Mouse (Mus musculus) heart, postnatal 14 days (tissue): ENCODE results near the gene Sufu. TPM values are rescaled to one million over a fixed set of nuclear protein-coding genes. Genes with fewer than 3 reads are reported as not detected.

Experiments
- DNase-seq, 2 experiments: peaks; one replicate each; pipeline ENCODE4 v3.0.0; 2021 to 2022
- intact Hi-C: fragments of 180-260 bp; cut with DNase I; formaldehyde crosslinking; loops from one replicate; pipeline ENCODE4 v1.15.1; 2025
- total RNA-seq, 2 experiments: library from RNA; stranded (reverse); gene quantifications; 2 replicates each; pipeline ENCODE4 v1.2.3; 2021

Sufu gene
- total RNA-seq, 2 experiments from 2014 or later: 15.1 to 15.3 TPM

- intact Hi-C loops: loop anchor here (10.0 kb wide), 1 partner anchor 353 kb away; no protein-coding TSS in a partner anchor
- no peak for DNase-seq
Measured at GRCm38 (mm10) chr19:46382275-46382674, 14.4 kb upstream of the Sufu start.

GRCm38 (mm10) chr19:46389872-46390271, 6.8 kb upstream of the Sufu start:
- intact Hi-C loops: loop anchor here (10.0 kb wide), 1 partner anchor 345 kb away; no protein-coding TSS in a partner anchor
- DNase-seq: peak in 1 of 2 experiments; percentile 34

- DNase-seq: peak in 1 of 2 experiments; percentile 41
- intact Hi-C loops: no loop called here
Measured at GRCm38 (mm10) chr19:46392018-46392417, 4.7 kb upstream of the Sufu start.

GRCm38 (mm10) chr19:46394712-46395108, 2.0 kb upstream of the Sufu start:
- intact Hi-C loops: loop anchor here (5.0 kb wide), 2 partner anchors 108 to 128 kb away; partner anchors contain the start of gene Trim8
- DNase-seq: no peak

GRCm38 (mm10) chr19:46395109-46396009, 1.3 kb upstream of the Sufu start, which contains the start of gene Actr1a:
Actr1a (minus strand) TSS chr19:46395748.
- DNase-seq: peak; percentile 97
- intact Hi-C loops: loop anchor here (5.0 kb wide), 2 partner anchors 107 to 127 kb away; partner anchors contain the start of gene Trim8

- intact Hi-C loops: loop anchor here (5.0 kb wide), 2 partner anchors 106 to 126 kb away; partner anchors contain the start of gene Trim8
- DNase-seq: no peak
Measured at GRCm38 (mm10) chr19:46396109-46396508, 587 bp upstream of the Sufu start.

GRCm38 (mm10) chr19:46397436-46398001, 823 bp downstream of the Sufu start:
- no peak for DNase-seq
- intact Hi-C loops: loop anchor here (1.0 to 5.0 kb wide), 3 partner anchors 47 to 125 kb away; partner anchors contain the start of gene Trim8

GRCm38 (mm10) chr19:46398401-46398800, 1.7 kb downstream of the Sufu start:
- no peak for DNase-seq
- intact Hi-C loops: loop anchor here (5.0 kb wide), 2 partner anchors 104 to 124 kb away; partner anchors contain the start of gene Trim8

- DNase-seq: no peak
- intact Hi-C loops: loop anchor here (5.0 kb wide), 2 partner anchors 103 to 123 kb away; partner anchors contain the start of gene Trim8
Measured at GRCm38 (mm10) chr19:46399372-46399771, 2.7 kb downstream of the Sufu start.

- intact Hi-C loops: loop anchor here (5.0 kb wide), 2 partner anchors 102 to 122 kb away; partner anchors contain the start of gene Trim8
- no peak for DNase-seq
Measured at GRCm38 (mm10) chr19:46399886-46400285, 3.2 kb downstream of the Sufu start.

GRCm38 (mm10) chr19:46400558-46400957, 3.9 kb downstream of the Sufu start:
- no peak for DNase-seq
- intact Hi-C loops: no loop called here

- intact Hi-C loops: no loop called here
- no peak for DNase-seq
Measured at GRCm38 (mm10) chr19:46404030-46404429, 7.3 kb downstream of the Sufu start.

- no peak for DNase-seq
Measured at GRCm38 (mm10) chr19:46406592-46407386, 10.1 kb downstream of the Sufu start.

GRCm38 (mm10) chr19:46409506-46409905, 12.8 kb downstream of the Sufu start:
- intact Hi-C loops: no loop called here
- no peak for DNase-seq

More at GRCm38 (mm10) chr19:46406592-46407386, 10.1 kb downstream of the Sufu start:
- intact Hi-C loops: no loop called here

- intact Hi-C loops: no loop called here
- DNase-seq: peak in 1 of 2 experiments; percentile 23
Measured at GRCm38 (mm10) chr19:46412056-46412805, 15.5 kb downstream of the Sufu start.

GRCm38 (mm10) chr19:46413969-46414368, 17.3 kb downstream of the Sufu start:
- no peak for DNase-seq
- intact Hi-C loops: no loop called here

- no peak for DNase-seq
- intact Hi-C loops: no loop called here
Measured at GRCm38 (mm10) chr19:46414486-46414885, 17.8 kb downstream of the Sufu start.

GRCm38 (mm10) chr19:46416276-46416675, 19.6 kb downstream of the Sufu start:
- DNase-seq: peak; percentile 35 to 44

GRCm38 (mm10) chr19:46418051-46418450, 21.4 kb downstream of the Sufu start:
- intact Hi-C loops: no loop called here
- DNase-seq: no peak

More at GRCm38 (mm10) chr19:46416276-46416675, 19.6 kb downstream of the Sufu start:
- intact Hi-C loops: no loop called here
